Mouse (Mus musculus) bone marrow macrophage, adult 2 months (primary cell): ENCODE measurements around the gene Lrrc28.

ENCODE experiments used
- CTCF ChIP-seq: IDR thresholded peaks from 2 replicates; pipeline ENCODE4 v1.5.1; 2012; ENCODE audit warnings: low read depth, mild to moderate bottlenecking, low read length, moderate library complexity
- POLR2A ChIP-seq: IDR thresholded peaks from 2 replicates; pipeline ENCODE4 v1.6.1; 2012; ENCODE audit warnings: mild to moderate bottlenecking, low read depth, low read length, borderline replicate concordance

GRCm38 (mm10) chr7:67616890-67617289, 28.2 kb downstream of the Lrrc28 start:
- TF ChIP-seq POLR2A (no peak), CTCF (no peak)
